Mouse (Mus musculus) CH12.LX (cell line): ENCODE measurements at regions not wholly inside any gene's neighbourhood (a gene's known extent, or its start where the extent isn't known, plus 50 kb on each side); places are given as distances from the start of the nearest gene placed in this dataset.

Experiments used
- DNase-seq: peaks from one replicate; pipeline ENCODE4 v3.0.0-alpha.2; 2013; ENCODE audit errors: extremely low read depth
- H3K27ac ChIP-seq: 2 replicates; pipeline ENCODE4 v1.5.1; 2012; ENCODE audit warnings: low read depth, mild to moderate bottlenecking, control low read depth, moderate library complexity; ENCODE audit not compliant: insufficient read depth
- H3K27me3 ChIP-seq: replicated peaks from 2 replicates; pipeline ENCODE3; 2012; ENCODE audit warnings: inconsistent platforms
- H3K36me3 ChIP-seq, 2 experiments: replicated peaks in 1 of 2; 2 replicates each; pipeline versions ENCODE3 to v1.6.1; 2012; ENCODE audit warnings: inconsistent platforms in 1 of 2, low read length in 1 of 2, mild to moderate bottlenecking in 1 of 2, mixed read lengths in 1 of 2, moderate library complexity in 1 of 2; ENCODE audit not compliant: control insufficient read depth in 1 of 2, insufficient read depth in 1 of 2
- H3K4me1 ChIP-seq, 2 experiments: 2 replicates each; pipeline ENCODE4 v1.6.1; 2012; ENCODE audit warnings: inconsistent platforms in 1 of 2, moderate library complexity in 1 of 2; ENCODE audit not compliant: insufficient read depth in 2 of 2, control insufficient read depth in 1 of 2
- H3K4me2 ChIP-seq: 2 replicates; pipeline ENCODE4 v1.6.1; 2012; ENCODE audit warnings: low read depth, mild to moderate bottlenecking, control low read depth; ENCODE audit not compliant: poor library complexity, insufficient read depth, severe bottlenecking
- H3K4me3 ChIP-seq, 3 experiments: fragments of 150-350 bp in 1 of 3; sonication (generic) in 1 of 3; replicated peaks in 1 of 3; 2 replicates each; pipeline versions ENCODE3 to v1.5.1; 2011 to 2012; ENCODE audit warnings: low read depth in 2 of 3, low read length in 2 of 3, mild to moderate bottlenecking in 2 of 3, moderate library complexity in 2 of 3, control low read depth in 1 of 3, improper control_type of control experiment in 1 of 3, inconsistent platforms in 1 of 3, mixed read lengths in 1 of 3; ENCODE audit not compliant: poor library complexity in 1 of 3
- H3K79me2 ChIP-seq: replicated peaks from 2 replicates; pipeline ENCODE4 v1.6.1; 2012; ENCODE audit warnings: mild to moderate bottlenecking, moderate library complexity; ENCODE audit not compliant: control insufficient read depth, poor library complexity, insufficient read depth, severe bottlenecking; ENCODE audit errors: extremely low read depth
- H3K9ac ChIP-seq: 2 replicates; pipeline ENCODE4 v1.6.1; 2012; ENCODE audit warnings: low read depth, mild to moderate bottlenecking, control low read depth, moderate library complexity; ENCODE audit not compliant: insufficient read depth
- H3K9me3 ChIP-seq: replicated peaks from 2 replicates; pipeline ENCODE3; 2012; ENCODE audit warnings: low read length, inconsistent platforms, mixed read lengths
- BHLHE40 ChIP-seq: IDR thresholded peaks from 2 replicates; pipeline ENCODE4 v1.6.1; 2011; ENCODE audit warnings: mild to moderate bottlenecking, low read depth, low read length, improper control_type of control experiment
- CHD1 ChIP-seq: IDR thresholded peaks from 2 replicates; pipeline ENCODE4 v1.6.1; 2012; ENCODE audit warnings: low read depth, low read length, improper control_type of control experiment, inconsistent platforms
- CHD2 ChIP-seq: IDR thresholded peaks from 2 replicates; pipeline ENCODE4 v1.6.1; 2011; ENCODE audit warnings: low read length, improper control_type of control experiment
- CTCF ChIP-seq, 2 experiments: IDR thresholded peaks in 1 of 2; conservative IDR thresholded peaks in 1 of 2; 2 replicates each; pipeline ENCODE4 v1.5.1; 2011 to 2012; ENCODE audit warnings: low read depth in 2 of 2, low read length in 2 of 2, improper control_type of control experiment in 1 of 2, inconsistent platforms in 1 of 2, mild to moderate bottlenecking in 1 of 2, moderate library complexity in 1 of 2
- E2F4 ChIP-seq: IDR thresholded peaks from 2 replicates; pipeline ENCODE4 v1.6.1; 2011; ENCODE audit warnings: low read depth, low read length, improper control_type of control experiment; ENCODE audit not compliant: insufficient replicate concordance
- ELF1 ChIP-seq: IDR thresholded peaks from 2 replicates; pipeline ENCODE4 v1.6.1; 2014; ENCODE audit warnings: low read depth, mild to moderate bottlenecking, inconsistent platforms, low read length, improper control_type of control experiment
- EP300 ChIP-seq: IDR thresholded peaks from 2 replicates; pipeline ENCODE4 v1.6.1; 2011; ENCODE audit warnings: low read length, improper control_type of control experiment
- ETS1 ChIP-seq: conservative IDR thresholded peaks from 2 replicates; pipeline ENCODE4 v1.6.1; 2012; ENCODE audit warnings: low read depth, mild to moderate bottlenecking, inconsistent platforms, low read length, improper control_type of control experiment, moderate library complexity
- GABPA ChIP-seq: IDR thresholded peaks from 2 replicates; pipeline ENCODE4 v1.6.1; 2012; ENCODE audit warnings: low read depth, low read length, improper control_type of control experiment, inconsistent platforms; ENCODE audit not compliant: insufficient replicate concordance
- HCFC1 ChIP-seq: IDR thresholded peaks from 2 replicates; pipeline ENCODE4 v1.6.1; 2012; ENCODE audit warnings: low read depth, mild to moderate bottlenecking, inconsistent platforms, low read length, improper control_type of control experiment
- IRF4 ChIP-seq: IDR thresholded peaks from 2 replicates; pipeline ENCODE4 v1.6.1; 2014; ENCODE audit warnings: low read depth, mild to moderate bottlenecking, inconsistent platforms, low read length, improper control_type of control experiment
- JUN ChIP-seq: IDR thresholded peaks from 2 replicates; pipeline ENCODE4 v1.6.1; 2011; ENCODE audit warnings: low read depth, mild to moderate bottlenecking, low read length, improper control_type of control experiment, moderate library complexity; ENCODE audit not compliant: insufficient read depth
- JUND ChIP-seq: conservative IDR thresholded peaks from 2 replicates; pipeline ENCODE4 v1.6.1; 2011; ENCODE audit warnings: low read depth, low read length, improper control_type of control experiment
- KAT2A ChIP-seq: IDR thresholded peaks from 2 replicates; pipeline ENCODE4 v1.6.1; 2012; ENCODE audit warnings: low read length, improper control_type of control experiment, inconsistent platforms; ENCODE audit not compliant: insufficient replicate concordance
- MAFK ChIP-seq: IDR thresholded peaks from 2 replicates; pipeline ENCODE4 v1.6.1; 2011; ENCODE audit warnings: low read length, improper control_type of control experiment; ENCODE audit not compliant: insufficient replicate concordance
- MAX ChIP-seq: IDR thresholded peaks from 2 replicates; pipeline ENCODE4 v1.6.1; 2011; ENCODE audit warnings: low read length, improper control_type of control experiment
- MAZ ChIP-seq: IDR thresholded peaks from 2 replicates; pipeline ENCODE4 v1.6.1; 2012; ENCODE audit warnings: low read depth, mild to moderate bottlenecking, inconsistent platforms, low read length, improper control_type of control experiment, moderate library complexity
- MEF2A ChIP-seq: IDR thresholded peaks from 2 replicates; pipeline ENCODE4 v1.6.1; 2014; ENCODE audit warnings: low read depth, mild to moderate bottlenecking, inconsistent platforms, low read length, improper control_type of control experiment, borderline replicate concordance
- MXI1 ChIP-seq: IDR thresholded peaks from 2 replicates; pipeline ENCODE4 v1.6.1; 2011; ENCODE audit warnings: mild to moderate bottlenecking, low read depth, low read length, improper control_type of control experiment
- NELFE ChIP-seq: IDR thresholded peaks from 2 replicates; pipeline ENCODE4 v1.6.1; 2011; ENCODE audit warnings: low read depth, low read length, improper control_type of control experiment
- NRF1 ChIP-seq: IDR thresholded peaks from 2 replicates; pipeline ENCODE4 v1.6.1; 2014; ENCODE audit warnings: low read depth, mild to moderate bottlenecking, inconsistent platforms, low read length, improper control_type of control experiment, moderate library complexity
- PAX5 ChIP-seq: IDR thresholded peaks from 2 replicates; pipeline ENCODE4 v1.6.1; 2012; ENCODE audit warnings: low read length, inconsistent platforms, mixed read lengths
- POLR2A ChIP-seq: IDR thresholded peaks from 2 replicates; pipeline ENCODE4 v1.6.1; 2011; ENCODE audit warnings: low read depth, mild to moderate bottlenecking, improper control_type of control experiment, low read length
- POLR2AphosphoS2 ChIP-seq: IDR thresholded peaks from 2 replicates; pipeline ENCODE4 v1.6.1; 2011; ENCODE audit warnings: low read depth, low read length, improper control_type of control experiment
- RAD21 ChIP-seq: IDR thresholded peaks from 2 replicates; pipeline ENCODE4 v1.6.1; 2011; ENCODE audit warnings: low read depth, mild to moderate bottlenecking, low read length, improper control_type of control experiment, moderate library complexity
- RCOR1 ChIP-seq: conservative IDR thresholded peaks from 2 replicates; pipeline ENCODE4 v1.6.1; 2012; ENCODE audit warnings: low read depth, mild to moderate bottlenecking, inconsistent platforms, low read length, improper control_type of control experiment
- SIN3A ChIP-seq: IDR thresholded peaks from 2 replicates; pipeline ENCODE4 v1.6.1; 2012; ENCODE audit warnings: low read length, improper control_type of control experiment, inconsistent platforms
- SMC3 ChIP-seq: IDR thresholded peaks from 2 replicates; pipeline ENCODE4 v1.6.1; 2011; ENCODE audit warnings: low read depth, low read length, improper control_type of control experiment
- TBP ChIP-seq: conservative IDR thresholded peaks from 2 replicates; pipeline ENCODE4 v1.6.1; 2011; ENCODE audit warnings: low read depth, low read length, improper control_type of control experiment
- TCF12 ChIP-seq: IDR thresholded peaks from 2 replicates; pipeline ENCODE4 v1.6.1; 2014; ENCODE audit warnings: low read depth, mild to moderate bottlenecking, inconsistent platforms, low read length, improper control_type of control experiment
- UBTF ChIP-seq: IDR thresholded peaks from 2 replicates; pipeline ENCODE4 v1.6.1; 2012; ENCODE audit warnings: low read depth, mild to moderate bottlenecking, inconsistent platforms, low read length, improper control_type of control experiment, moderate library complexity
- USF2 ChIP-seq: conservative IDR thresholded peaks from 2 replicates; pipeline ENCODE4 v1.6.1; 2011; ENCODE audit warnings: low read depth, low read length, improper control_type of control experiment
- ZC3H11A ChIP-seq: IDR thresholded peaks from 2 replicates; pipeline ENCODE4 v1.6.1; 2012; ENCODE audit warnings: low read depth, mild to moderate bottlenecking, inconsistent platforms, low read length, improper control_type of control experiment
- ZKSCAN1 ChIP-seq: IDR thresholded peaks from 2 replicates; pipeline ENCODE4 v1.6.1; 2012; ENCODE audit warnings: low read depth, inconsistent platforms, low read length, improper control_type of control experiment, borderline replicate concordance
- ZNF384 ChIP-seq: IDR thresholded peaks from 2 replicates; pipeline ENCODE4 v1.6.1; 2012; ENCODE audit warnings: low read depth, low read length, improper control_type of control experiment, inconsistent platforms
- dilution Hi-C: fragments of 300-500 bp; cut with MboI; formaldehyde crosslinking; loops from 2 replicates; pipeline ENCODE4 v1.14.3; 2020; ENCODE audit warnings: low sequenced_read_pairs; ENCODE audit not compliant: extremely low pct_unique_long_range_greater_than_20kb, extremely low pct_ligation_motif_present
- in situ Hi-C: fragments of 300-500 bp; cut with MboI; formaldehyde crosslinking; loops from 3 replicates; pipeline ENCODE4 v1.14.3; 2019; ENCODE audit warnings: low sequenced_read_pairs, low pct_ligation_motif_present, low pct_unique_long_range_greater_than_20kb, mixed read lengths

DNA sequence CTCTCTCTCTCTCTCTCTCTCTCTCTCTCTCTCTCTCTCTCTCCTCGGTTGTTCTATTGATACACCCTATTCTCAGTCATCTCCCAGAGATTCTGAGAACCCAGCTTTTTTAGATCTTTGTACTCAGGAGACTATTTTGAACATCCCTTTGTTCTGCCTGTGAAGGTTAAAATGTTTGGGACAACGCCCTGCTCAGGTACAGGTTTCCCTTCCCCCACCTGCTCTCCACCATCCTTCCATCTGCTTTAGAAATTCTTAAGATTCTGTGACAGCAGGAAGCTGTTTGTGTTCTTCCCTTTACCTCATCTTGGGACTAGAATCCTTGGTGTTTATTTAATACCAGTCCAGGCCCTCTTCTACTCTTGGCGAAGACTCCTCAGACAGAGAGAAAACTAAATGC, 319.6 kb downstream of the Icos start:
- H3K4me2 ChIP-seq, result no peak overlapping the region
- H3K79me2 ChIP-seq, result no peaks in the 10 kb centered on the region
- in situ Hi-C loops, result no loop called here
- no peak overlapping the region for H3K4me3 ChIP-seq
- no peak overlapping the region for H3K27ac ChIP-seq
- dilution Hi-C loops, result no loop called here
- H3K36me3 ChIP-seq, result no peaks in the 10 kb centered on the region
- peaks cover 1% of the 10 kb centered on the region for H3K9me3 ChIP-seq
- no peak for DNase-seq
- no peak for TF ChIP-seq HCFC1
- peaks cover 0 to 12% of the 10 kb centered on the region in 2 experiments; a peak in 2 of 4 replicates for H3K4me1 ChIP-seq
- no peaks in the 10 kb centered on the region for H3K27me3 ChIP-seq
- H3K9ac ChIP-seq, result no peak overlapping the region

GRCm38 (mm10) chr1:61298064-61298463, 320.3 kb downstream of the Icos start:
- Histone ChIP-seq H3K4me1 (peaks cover 0 to 12% of the 10 kb centered on the region in 2 experiments; a peak in 2 of 4 replicates), H3K27me3 (no peaks in the 10 kb centered on the region), H3K9ac (no peak overlapping the region), H3K36me3 (no peaks in the 10 kb centered on the region), H3K27ac (no peak overlapping the region), H3K4me3 (no peak overlapping the region), H3K9me3 (no peaks in the 10 kb centered on the region), H3K4me2 (no peak overlapping the region), H3K79me2 (no peaks in the 10 kb centered on the region)
- DNase-seq, result peak; percentile 56
- in situ Hi-C loops, result no loop called here
- dilution Hi-C loops, result no loop called here
- TF ChIP-seq ELF1 (no peak), NRF1 (no peak), MAX (no peak), SIN3A (no peak), GABPA (no peak), TCF12 (no peak), JUN (no peak), CTCF (conservative IDR thresholded peaks at IDR 0.05 in 1 of 2, IDR thresholded peaks at IDR 0.05 in 1 of 2; ENCODE audit: low read depth in 2 of 2, low read length in 2 of 2) (peak; percentile 41 to 74; a peak in 3 of 4 replicates), MXI1 (no peak), ZC3H11A (no peak), MAZ (no peak), ZNF384 (peak; percentile 72), NELFE (no peak), MEF2A (peak; percentile 13; the same call in 1 of the 2 replicates), POLR2A (no peak), PAX5 (no peak), SMC3 (peak; percentile 59), E2F4 (no peak), POLR2AphosphoS2 (no peak), USF2 (no peak), ZKSCAN1 (no peak), ETS1 (no peak), IRF4 (no peak), HCFC1 (no peak), TBP (no peak), KAT2A (no peak), CHD2 (no peak), EP300 (no peak; the same call in 1 of the 2 replicates), BHLHE40 (no peak), MAFK (no peak), CHD1 (no peak), JUND (no peak), RAD21 (peak; percentile 75), RCOR1 (no peak), UBTF (no peak)
